Mouse (Mus musculus) C2C12 (cell line): ENCODE measurements around the gene Gm47289. TPM values are rescaled to one million over a fixed set of nuclear protein-coding genes. Genes with fewer than 3 reads are reported as not detected.

Source experiments
- H3K27me3 ChIP-seq: one replicate; pipeline ENCODE4 v1.6.1; 2011; ENCODE audit not compliant: control insufficient read depth, insufficient read depth, insufficient read length
- H3K36me3 ChIP-seq: one replicate; pipeline ENCODE4 v1.6.1; 2011; ENCODE audit not compliant: control insufficient read depth, insufficient read depth
- H3K4me3 ChIP-seq: one replicate; pipeline ENCODE4 v1.5.1; 2011; ENCODE audit warnings: mild to moderate bottlenecking, control low read depth; ENCODE audit not compliant: poor library complexity, insufficient read depth, severe bottlenecking
- H3K79me2 ChIP-seq: one replicate; pipeline ENCODE4 v1.6.1; 2011; ENCODE audit not compliant: control insufficient read depth, insufficient read depth
- H3K79me3 ChIP-seq: one replicate; pipeline ENCODE4 v1.6.1; 2011; ENCODE audit warnings: low read depth, control low read depth
- H3ac ChIP-seq: one replicate; pipeline ENCODE3; 2011; ENCODE audit warnings: low read depth; ENCODE audit not compliant: control insufficient read depth, insufficient read length
- CEBPB ChIP-seq: IDR thresholded peaks from one replicate; pipeline ENCODE4 v1.6.1; 2011; ENCODE audit warnings: low read depth, mild to moderate bottlenecking, control low read depth, moderate library complexity
- CTCF ChIP-seq: IDR thresholded peaks from one replicate; pipeline ENCODE4 v1.5.1; 2011; ENCODE audit not compliant: control insufficient read depth, insufficient read depth, insufficient read length
- FOSL1 ChIP-seq: IDR thresholded peaks from one replicate; pipeline ENCODE4 v1.8.0; 2011; ENCODE audit warnings: mild to moderate bottlenecking, low read length; ENCODE audit not compliant: poor library complexity, insufficient read depth, severe bottlenecking
- MAX ChIP-seq: IDR thresholded peaks from one replicate; pipeline ENCODE4 v1.6.1; 2011; ENCODE audit warnings: mild to moderate bottlenecking, control low read depth
- MYOD1 ChIP-seq: IDR thresholded peaks from one replicate; pipeline ENCODE4 v1.6.1; 2011; ENCODE audit warnings: low read depth; ENCODE audit not compliant: control insufficient read depth, insufficient read length
- MYOG ChIP-seq: IDR thresholded peaks from one replicate; pipeline ENCODE4 v1.6.1; 2011; ENCODE audit not compliant: control insufficient read depth, insufficient read length; ENCODE audit errors: extremely low read depth
- USF1 ChIP-seq: IDR thresholded peaks from one replicate; pipeline ENCODE4 v1.6.1; 2011; ENCODE audit warnings: low read depth, mild to moderate bottlenecking, control low read depth, moderate library complexity
- polyA plus RNA-seq: library from polyadenylated mRNA; unstranded; fragments of >200 nt; fragmentation: generic; extraction: Trizol; gene quantifications from one replicate; pipeline ENCODE4 v1.2.1, GENCODE M21; 2012; ENCODE audit warnings: missing spikeins

Gm47289 gene
- polyA plus RNA-seq, 1 experiment: not detected

GRCm38 (mm10) chr9:119165548-119165947, 6.6 kb downstream of the Gm47289 start:
- TF ChIP-seq MYOG (no peak), CEBPB (no peak), MAX (no peak), CTCF (no peak), USF1 (no peak), MYOD1 (no peak)
- no peak overlapping the region for H3ac ChIP-seq
- H3K27me3 ChIP-seq: peaks cover 19% of the 10 kb centered on the region
- H3K36me3 ChIP-seq: no peaks in the 10 kb centered on the region
- no peaks in the 10 kb centered on the region for H3K79me2 ChIP-seq
- H3K79me3 ChIP-seq: no peaks in the 10 kb centered on the region
- H3K4me3 ChIP-seq: no peak overlapping the region

DNA sequence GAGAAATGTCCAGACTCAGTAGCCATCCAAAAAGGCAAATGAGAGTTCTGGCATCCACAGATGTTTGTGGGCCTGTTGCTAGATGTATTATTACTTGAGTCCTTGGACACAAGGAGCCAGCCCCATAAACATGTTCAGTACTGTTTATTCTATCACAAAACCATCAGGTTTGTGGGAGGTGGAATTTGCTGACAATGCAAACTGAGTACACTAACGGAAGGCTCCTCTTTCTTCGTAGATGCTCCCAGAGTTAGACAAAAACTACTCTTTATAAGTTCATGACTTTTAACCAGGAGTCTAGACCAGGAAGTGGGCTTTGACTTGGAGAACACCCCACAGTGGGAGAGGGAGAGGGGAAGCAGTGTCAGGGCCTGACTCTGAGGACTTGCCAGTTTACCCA, 8.6 kb downstream of the Gm47289 start:
- no peak overlapping the region for H3K4me3 ChIP-seq
- no peaks in the 10 kb centered on the region for H3K79me2 ChIP-seq
- H3K27me3 ChIP-seq: peaks cover 28% of the 10 kb centered on the region
- no peaks in the 10 kb centered on the region for H3K36me3 ChIP-seq
- TF ChIP-seq MAX (no peak), MYOG (no peak), MYOD1 (no peak), CTCF (no peak), USF1 (no peak), FOSL1 (no peak), CEBPB (no peak)
- no peak overlapping the region for H3ac ChIP-seq
- H3K79me3 ChIP-seq: no peaks in the 10 kb centered on the region

DNA sequence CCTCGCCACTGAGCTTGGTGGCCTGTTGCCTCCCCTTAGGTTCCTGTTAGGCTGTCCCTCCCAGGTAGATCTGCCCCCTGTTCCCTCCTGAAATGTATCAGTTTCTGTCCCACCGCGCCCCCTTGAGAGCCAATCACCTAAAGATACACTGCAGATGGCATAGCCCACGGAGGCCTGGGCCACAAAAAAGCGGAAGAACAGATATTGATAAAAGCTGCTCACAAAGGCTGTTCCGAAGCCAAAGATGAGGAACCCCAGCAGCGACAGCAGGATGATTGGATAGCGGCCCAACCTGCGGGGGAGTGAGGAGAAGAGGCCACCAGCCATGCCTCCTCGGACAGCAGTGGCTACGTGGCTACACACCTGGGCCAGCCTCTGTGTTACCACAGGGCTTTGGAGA, 20.3 kb downstream of the Gm47289 start:
- no peaks in the 10 kb centered on the region for H3K36me3 ChIP-seq
- no peak for TF ChIP-seq CTCF
- TF ChIP-seq FOSL1: no peak
- no peak for TF ChIP-seq CEBPB
- no peak for TF ChIP-seq MYOD1
- no peak for TF ChIP-seq MAX
- no peak for TF ChIP-seq USF1
- TF ChIP-seq MYOG: no peak
- no peak overlapping the region for H3ac ChIP-seq
- peaks cover 54% of the 10 kb centered on the region for H3K27me3 ChIP-seq
- no peaks in the 10 kb centered on the region for H3K79me2 ChIP-seq
- H3K4me3 ChIP-seq: no peak overlapping the region
- no peaks in the 10 kb centered on the region for H3K79me3 ChIP-seq

DNA sequence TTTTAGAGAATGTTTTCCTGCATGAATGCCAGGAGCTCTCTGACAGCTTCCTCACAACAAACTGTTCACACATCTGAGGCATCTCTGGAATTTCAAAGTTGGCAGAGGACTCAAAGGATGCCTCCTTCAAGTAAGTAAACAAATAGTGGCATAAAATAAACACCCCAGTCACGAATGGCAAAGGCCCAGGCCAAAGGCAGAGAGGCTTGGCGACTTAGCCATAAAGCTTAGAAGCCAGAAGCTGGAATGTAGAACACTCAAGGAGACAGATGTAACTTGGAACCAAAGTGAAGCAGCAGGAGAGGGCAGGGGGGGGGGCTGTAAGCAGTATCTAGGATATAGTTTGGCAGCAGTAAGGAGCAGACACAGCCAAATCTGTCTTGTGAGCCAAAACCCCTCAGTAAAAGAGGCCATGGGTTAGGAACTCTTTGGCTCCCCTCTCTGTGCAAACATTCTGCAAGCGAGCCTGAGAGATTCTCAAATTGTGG, 22.3 kb downstream of the Gm47289 start:
- H3K4me3 ChIP-seq: no peak overlapping the region
- no peaks in the 10 kb centered on the region for H3K79me3 ChIP-seq
- no peaks in the 10 kb centered on the region for H3K79me2 ChIP-seq
- H3ac ChIP-seq: no peak overlapping the region
- peaks cover 44% of the 10 kb centered on the region for H3K27me3 ChIP-seq
- TF ChIP-seq MAX (no peak), CEBPB (no peak), MYOD1 (no peak), USF1 (no peak), MYOG (no peak)
- no peaks in the 10 kb centered on the region for H3K36me3 ChIP-seq

- no peak overlapping the region for H3ac ChIP-seq
- H3K27me3 ChIP-seq: no peaks in the 10 kb centered on the region
- H3K36me3 ChIP-seq: no peaks in the 10 kb centered on the region
- TF ChIP-seq USF1 (no peak), MAX (no peak), CTCF (no peak), CEBPB (no peak), MYOD1 (no peak)
- H3K79me3 ChIP-seq: no peaks in the 10 kb centered on the region
- H3K4me3 ChIP-seq: no peak overlapping the region
- no peaks in the 10 kb centered on the region for H3K79me2 ChIP-seq
Observed at GRCm38 (mm10) chr9:119192202-119192990, 33.4 kb downstream of the Gm47289 start.
